Mouse (Mus musculus) hindbrain, embryonic 14.5 days (tissue): Measurements from ENCODE around the gene Tacc3. TPM values are rescaled to one million over a fixed set of nuclear protein-coding genes. Genes with fewer than 3 reads are reported as not detected.

Experiments used
- ATAC-seq: fragments of 200-750 bp; cut with Nextera tagmentation; 2 replicates; pipeline ENCODE4 v1.8.0; 2017; ENCODE audit warnings: moderate number of reproducible peaks, mild to moderate bottlenecking, moderate TSS enrichment, moderate library complexity; ENCODE audit not compliant: low FRiP score
- DNase-seq: peaks from one replicate; pipeline ENCODE4 v3.0.0-alpha.2; 2015; ENCODE audit warnings: low spot score
- H3K27ac ChIP-seq: fragments of 300-500 bp; sonication (generic); 2 replicates; pipeline ENCODE4 v1.5.1; 2014; ENCODE audit warnings: mild to moderate bottlenecking, moderate library complexity
- H3K27me3 ChIP-seq: fragments of 300-500 bp; sonication (generic); 2 replicates; pipeline ENCODE4 v1.6.1; 2014; ENCODE audit warnings: mild to moderate bottlenecking, low read length, mixed read lengths; ENCODE audit not compliant: control insufficient read depth, insufficient read depth
- H3K36me3 ChIP-seq: fragments of 300-500 bp; sonication (generic); replicated peaks from 2 replicates; pipeline ENCODE4 v1.6.1; 2014; ENCODE audit not compliant: control insufficient read depth, insufficient read depth
- H3K4me1 ChIP-seq: fragments of 300-500 bp; sonication (generic); replicated peaks from 2 replicates; pipeline ENCODE4 v1.6.1; 2014; ENCODE audit warnings: antibody characterized with exemption, low read length, mixed read lengths; ENCODE audit not compliant: control insufficient read depth, insufficient read depth
- H3K4me2 ChIP-seq: fragments of 300-500 bp; sonication (generic); replicated peaks from 2 replicates; pipeline ENCODE4 v1.6.1; 2014; ENCODE audit warnings: mild to moderate bottlenecking, moderate library complexity
- H3K4me3 ChIP-seq: fragments of 300-500 bp; sonication (generic); replicated peaks from 2 replicates; pipeline ENCODE4 v1.5.1; 2014; ENCODE audit warnings: mild to moderate bottlenecking, low read length
- H3K9ac ChIP-seq: fragments of 300-500 bp; sonication (generic); 2 replicates; pipeline ENCODE4 v1.6.1; 2014
- H3K9me3 ChIP-seq: fragments of 300-500 bp; sonication (generic); 2 replicates; pipeline ENCODE4 v1.6.1; 2016; ENCODE audit warnings: low read length; ENCODE audit not compliant: control insufficient read depth
- WGBS: fragments of 180-500 bp; shearing (Covaris S2); extraction: QIAGEN DNeasy Blood & Tissue Kit; methylation state at CpG from one replicate; pipeline ENCODE4 v1.1.7; 2014; 5-methylcytosine and 5-hydroxymethylcytosine counted together
- polyA plus RNA-seq: library from polyadenylated mRNA; unstranded; fragments of >200 nt; fragmentation: Nextera tagmentation; extraction: Ambion mirVana; gene quantifications from 2 replicates; pipeline ENCODE4 v1.2.1, GENCODE M21; 2014

The Tacc3 gene
- polyA plus RNA-seq, 1 experiment from 2014 or later: 32.3 TPM

- WGBS: 44% methylated on average over 3 of the region's 3 CpGs
- ATAC-seq (peak; percentile 84; the same call in 1 of the 2 replicates), DNase-seq (peak; percentile 43)
- Histone ChIP-seq H3K27me3 (no peaks in the 10 kb centered on the region), H3K4me1 (peaks cover 6% of the 10 kb centered on the region; the same call in 1 of the 2 replicates), H3K27ac (no peak overlapping the region), H3K9me3 (no peaks in the 10 kb centered on the region), H3K9ac (no peak overlapping the region), H3K36me3 (peaks cover 5% of the 10 kb centered on the region; the same call in 1 of the 2 replicates), H3K4me2 (no peak overlapping the region), H3K4me3 (no peak overlapping the region)
Observed at GRCm38 (mm10) chr5:33674439-33674838, 16.5 kb downstream of the Tacc3 start.

GRCm38 (mm10) chr5:33675964-33676363 is 18.0 kb downstream of the Tacc3 start:
- DNase-seq: peak; percentile 64
- H3K27me3 ChIP-seq: no peaks in the 10 kb centered on the region
- peaks cover 6% of the 10 kb centered on the region; the same call in 1 of the 2 replicates for H3K4me1 ChIP-seq
- H3K36me3 ChIP-seq: no peaks in the 10 kb centered on the region; the same call in 1 of the 2 replicates
- H3K9ac ChIP-seq: no peak overlapping the region
- no peak overlapping the region for H3K4me3 ChIP-seq
- H3K9me3 ChIP-seq: no peaks in the 10 kb centered on the region
- no peak overlapping the region for H3K27ac ChIP-seq
- whole genome bisulfite sequencing: 0% methylated on average over 1 of the region's 1 CpGs
- no peak for ATAC-seq
- H3K4me2 ChIP-seq: no peak overlapping the region

- no peak for ATAC-seq
- no peak for DNase-seq
- Histone ChIP-seq H3K36me3 (no peaks in the 10 kb centered on the region), H3K4me2 (no peak overlapping the region), H3K9me3 (no peaks in the 10 kb centered on the region), H3K27ac (no peak overlapping the region), H3K27me3 (no peaks in the 10 kb centered on the region), H3K4me3 (no peak overlapping the region), H3K4me1 (peaks cover 6% of the 10 kb centered on the region; the same call in 1 of the 2 replicates), H3K9ac (no peak overlapping the region)
- 90% methylated on average over 5 of the region's 5 CpGs for WGBS
Observed at GRCm38 (mm10) chr5:33678244-33678643, 20.3 kb downstream of the Tacc3 start.

GRCm38 (mm10) chr5:33681044-33681443 is 23.1 kb downstream of the Tacc3 start:
- 69% methylated on average over 3 of the region's 3 CpGs for WGBS
- DNase-seq (no peak), ATAC-seq (no peak)
- H3K9ac ChIP-seq: no peak overlapping the region
- no peaks in the 10 kb centered on the region for H3K4me1 ChIP-seq
- H3K4me2 ChIP-seq: no peak overlapping the region
- H3K9me3 ChIP-seq: no peaks in the 10 kb centered on the region
- H3K4me3 ChIP-seq: no peak overlapping the region
- no peak overlapping the region for H3K27ac ChIP-seq
- no peaks in the 10 kb centered on the region for H3K36me3 ChIP-seq
- peaks cover 4% of the 10 kb centered on the region; the same call in 1 of the 2 replicates for H3K27me3 ChIP-seq

- Histone ChIP-seq H3K4me1 (no peaks in the 10 kb centered on the region), H3K27me3 (peaks cover 4% of the 10 kb centered on the region; the same call in 1 of the 2 replicates), H3K27ac (no peak overlapping the region), H3K36me3 (no peaks in the 10 kb centered on the region), H3K4me3 (no peak overlapping the region), H3K9ac (no peak overlapping the region), H3K4me2 (no peak overlapping the region), H3K9me3 (no peaks in the 10 kb centered on the region)
- ATAC-seq (no peak), DNase-seq (no peak)
- 74% methylated on average over 15 of the region's 15 CpGs for WGBS
Observed at GRCm38 (mm10) chr5:33681611-33682388, 23.9 kb downstream of the Tacc3 start.

- ATAC-seq: no peak
Observed at GRCm38 (mm10) chr5:33682963-33683362, 25.0 kb downstream of the Tacc3 start.

GRCm38 (mm10) chr5:33683897-33684652 is 26.1 kb downstream of the Tacc3 start:
- Histone ChIP-seq H3K9me3 (no peaks in the 10 kb centered on the region), H3K27me3 (peaks cover 8% of the 10 kb centered on the region), H3K4me2 (no peak overlapping the region), H3K9ac (no peak overlapping the region), H3K4me1 (peaks cover 7% of the 10 kb centered on the region), H3K27ac (no peak overlapping the region), H3K36me3 (no peaks in the 10 kb centered on the region), H3K4me3 (no peak overlapping the region)
- DNase-seq (peak; percentile 58), ATAC-seq (peak; percentile 32; the same call in 1 of the 2 replicates)
- 48% methylated on average over 7 of the region's 7 CpGs for WGBS

More at GRCm38 (mm10) chr5:33682963-33683362, 25.0 kb downstream of the Tacc3 start:
- Histone ChIP-seq H3K36me3 (no peaks in the 10 kb centered on the region), H3K9me3 (no peaks in the 10 kb centered on the region), H3K4me1 (no peaks in the 10 kb centered on the region), H3K4me3 (no peak overlapping the region), H3K27me3 (peaks cover 5% of the 10 kb centered on the region), H3K4me2 (no peak overlapping the region), H3K9ac (no peak overlapping the region), H3K27ac (no peak overlapping the region)
- 69% methylated on average over 4 of the region's 4 CpGs for WGBS
- no peak for DNase-seq

- Histone ChIP-seq H3K9me3 (no peaks in the 10 kb centered on the region), H3K4me1 (peaks cover 15% of the 10 kb centered on the region), H3K9ac (no peak overlapping the region), H3K4me3 (no peak overlapping the region), H3K4me2 (no peak overlapping the region), H3K36me3 (no peaks in the 10 kb centered on the region), H3K27ac (no peak overlapping the region), H3K27me3 (peaks cover 8% of the 10 kb centered on the region)
- WGBS: 83% methylated on average over 4 of the region's 4 CpGs
- no peak for DNase-seq
- ATAC-seq: no peak
Observed at GRCm38 (mm10) chr5:33684932-33685331, 27.0 kb downstream of the Tacc3 start.

- DNase-seq (no peak), ATAC-seq (no peak)
- no peaks in the 10 kb centered on the region for H3K36me3 ChIP-seq
- no peak overlapping the region for H3K4me3 ChIP-seq
- H3K27ac ChIP-seq: no peak overlapping the region
- H3K4me2 ChIP-seq: no peak overlapping the region
- H3K9me3 ChIP-seq: no peaks in the 10 kb centered on the region
- peaks cover 22% of the 10 kb centered on the region for H3K4me1 ChIP-seq
- H3K27me3 ChIP-seq: peaks cover 8% of the 10 kb centered on the region
- 60% methylated on average over 4 of the region's 4 CpGs for WGBS
- H3K9ac ChIP-seq: no peak overlapping the region
Observed at GRCm38 (mm10) chr5:33687142-33687541, 29.2 kb downstream of the Tacc3 start.
